Mouse (Mus musculus) lung, postnatal 0 days (tissue): Measurements from ENCODE around the gene Msi2.

ENCODE experiments used
- CTCF ChIP-seq: IDR thresholded peaks from 2 replicates; pipeline ENCODE4 v1.5.1; 2016; ENCODE audit warnings: antibody characterized with exemption, mild to moderate bottlenecking
- EP300 ChIP-seq: IDR thresholded peaks from 2 replicates; pipeline ENCODE4 v1.6.1; 2016; ENCODE audit warnings: antibody characterized with exemption, mild to moderate bottlenecking, control low read depth

DNA sequence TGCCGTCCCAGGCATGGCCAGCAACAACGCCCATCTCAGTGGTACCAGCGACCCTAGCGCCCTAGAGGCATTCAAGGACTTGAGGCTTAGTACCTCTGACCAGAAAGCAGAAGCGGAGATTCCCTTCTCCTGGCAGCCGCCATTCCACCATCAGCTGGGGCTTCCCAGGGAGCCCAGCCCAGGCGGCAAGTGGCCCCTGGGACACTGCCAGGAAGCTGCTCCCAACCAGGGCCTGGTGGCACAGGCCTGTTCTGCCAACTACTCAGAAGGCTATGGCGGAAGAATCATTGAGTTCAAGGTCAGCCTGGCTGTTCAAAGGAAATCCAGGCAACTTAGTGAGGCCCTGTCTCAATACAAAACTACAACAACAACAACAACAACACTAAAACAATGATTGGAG is 91.7 kb downstream of the Msi2 start:
- no peak for TF ChIP-seq EP300
- no peak for TF ChIP-seq CTCF
